Mouse (Mus musculus): ENCODE results near the gene Fbxo27.

DNA sequence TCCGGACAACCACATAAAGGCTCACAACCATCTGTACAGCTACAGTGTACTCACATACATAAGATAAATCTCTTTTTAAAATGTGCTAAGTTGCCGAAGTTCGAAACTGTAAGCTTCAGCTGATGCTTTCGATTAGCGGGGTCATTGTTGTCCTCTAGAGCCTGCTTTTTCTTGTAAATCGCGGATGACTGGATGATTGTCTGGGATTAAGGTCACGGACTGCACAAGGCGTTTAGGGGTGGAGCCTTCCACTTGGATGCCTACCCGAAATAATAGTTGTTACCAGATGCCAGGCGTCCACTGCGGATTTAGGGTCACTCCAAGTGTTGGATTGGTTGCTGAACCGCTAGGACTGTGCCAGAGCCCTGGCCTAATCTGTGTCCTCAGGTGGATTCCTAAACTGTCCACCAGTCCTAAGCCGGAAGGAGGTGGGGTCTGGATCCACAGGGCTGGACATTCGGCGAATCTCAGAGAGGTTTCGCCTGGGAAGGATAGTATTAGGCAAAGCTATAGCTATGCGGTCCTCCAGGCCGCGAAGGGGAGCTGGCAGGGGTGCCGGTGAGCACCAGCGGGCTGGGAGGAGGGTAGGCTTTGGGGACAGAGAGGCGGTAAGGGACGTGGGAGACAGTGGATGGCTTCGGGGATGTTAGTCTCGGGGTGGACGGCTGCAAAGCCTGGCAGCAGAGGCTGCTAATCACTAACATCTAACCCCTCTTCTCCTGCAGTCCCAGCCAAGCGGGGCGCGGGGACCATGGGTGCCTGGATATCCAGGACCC is at the start of gene Fbxo27:
- TF ChIP-seq E2F4 (IDR thresholded peaks at IDR 0.05; ENCODE audit: insufficient read depth) (no peak), POLR2A (IDR thresholded peaks at IDR 0.05; ENCODE audit: insufficient read length, low read depth) (no peak), CEBPB (IDR thresholded peaks at IDR 0.05; ENCODE audit: insufficient read depth, poor library complexity, severe bottlenecking) (no peak), MYOD1 (IDR thresholded peaks at IDR 0.05; ENCODE audit: control insufficient read depth in 1 of 3, insufficient read length in 2 of 3, low read depth in 2 of 3) (no peak), MAX (IDR thresholded peaks at IDR 0.05; ENCODE audit: low read depth) (no peak)
